Mouse (Mus musculus) testis, adult 2 months (tissue): Measurements from ENCODE around the gene Serpina3c.

Experiments
- CTCF ChIP-seq: fragments of 200-500 bp; IDR thresholded peaks from 2 replicates; pipeline ENCODE4 v1.5.1; 2012; ENCODE audit warnings: low read depth, mild to moderate bottlenecking, inconsistent platforms, low read length, moderate library complexity; ENCODE audit not compliant: control insufficient read depth, insufficient read depth, insufficient replicate concordance
- POLR2A ChIP-seq: fragments of 200-500 bp; IDR thresholded peaks from 2 replicates; pipeline ENCODE4 v1.6.1; 2012; ENCODE audit warnings: low read depth, mild to moderate bottlenecking, inconsistent platforms, low read length, moderate library complexity; ENCODE audit not compliant: control insufficient read depth

DNA sequence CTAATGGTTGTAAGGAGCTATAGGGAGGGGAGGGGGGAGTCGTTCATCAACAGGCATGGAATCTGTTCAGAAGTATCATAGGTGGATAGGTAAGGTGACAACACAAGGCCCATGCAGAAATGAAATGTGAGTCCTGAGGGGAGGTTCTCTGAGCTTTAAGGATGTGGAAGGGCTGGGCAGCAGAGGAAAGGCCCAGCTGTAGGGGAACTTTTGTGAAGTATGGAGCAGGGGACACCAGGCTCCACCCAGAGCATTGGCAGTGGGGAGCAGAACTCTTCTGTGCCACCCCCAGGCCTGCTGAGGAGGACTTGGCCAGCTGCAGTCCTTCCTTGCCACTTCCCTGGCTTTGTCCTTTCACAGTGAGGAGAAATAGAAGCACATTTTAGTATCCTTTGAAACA is 12.2 kb downstream of the Serpina3c start:
- TF ChIP-seq CTCF (no peak), POLR2A (no peak)
